Mouse (Mus musculus) hindbrain, embryonic 16.5 days (tissue): ENCODE data around the gene Nlrp10. TPM values are rescaled to one million over a fixed set of nuclear protein-coding genes. Genes with fewer than 3 reads are reported as not detected.

Experiments used
- ATAC-seq: fragments of 200-750 bp; cut with Nextera tagmentation; 2 replicates; pipeline ENCODE4 v1.8.0; 2017; ENCODE audit warnings: moderate TSS enrichment, moderate library complexity
- H3K27ac ChIP-seq: fragments of 300-500 bp; sonication (generic); 2 replicates; pipeline ENCODE4 v1.5.1; 2014; ENCODE audit warnings: low read depth, mild to moderate bottlenecking, control low read depth, low read length, moderate library complexity
- H3K27me3 ChIP-seq: fragments of 300-500 bp; sonication (generic); replicated peaks from 2 replicates; pipeline ENCODE4 v1.6.1; 2014; ENCODE audit warnings: low read length; ENCODE audit not compliant: control insufficient read depth, insufficient read depth
- H3K36me3 ChIP-seq: fragments of 300-500 bp; sonication (generic); 2 replicates; pipeline ENCODE4 v1.6.1; 2014; ENCODE audit warnings: mild to moderate bottlenecking, low read length, moderate library complexity, mixed read lengths; ENCODE audit not compliant: control insufficient read depth, insufficient read depth
- H3K4me1 ChIP-seq: fragments of 300-500 bp; sonication (generic); 2 replicates; pipeline ENCODE4 v1.6.1; 2014; ENCODE audit warnings: low read depth, low read length; ENCODE audit not compliant: control insufficient read depth, insufficient read depth
- H3K4me2 ChIP-seq: fragments of 300-500 bp; sonication (generic); 2 replicates; pipeline ENCODE4 v1.6.1; 2014; ENCODE audit warnings: mild to moderate bottlenecking, low read length, control low read depth, moderate library complexity
- H3K4me3 ChIP-seq: fragments of 300-500 bp; sonication (generic); 2 replicates; pipeline ENCODE4 v1.5.1; 2014; ENCODE audit warnings: mild to moderate bottlenecking, low read length, control low read depth, moderate library complexity
- H3K9ac ChIP-seq: fragments of 300-500 bp; sonication (generic); 2 replicates; pipeline ENCODE4 v1.6.1; 2014; ENCODE audit warnings: low read depth, mild to moderate bottlenecking, control low read depth, low read length, moderate library complexity
- H3K9me3 ChIP-seq: fragments of 300-500 bp; sonication (generic); 2 replicates; pipeline ENCODE4 v1.6.1; 2014; ENCODE audit warnings: mild to moderate bottlenecking, low read length, moderate library complexity; ENCODE audit not compliant: control insufficient read depth
- WGBS: fragments of 180-500 bp; shearing (Covaris S2); extraction: QIAGEN DNeasy Blood & Tissue Kit; methylation state at CpG from one replicate; pipeline ENCODE4 v1.1.7; 2014; 5-methylcytosine and 5-hydroxymethylcytosine counted together
- polyA plus RNA-seq: library from polyadenylated mRNA; unstranded; fragments of >200 nt; fragmentation: Nextera tagmentation; extraction: Ambion mirVana; gene quantifications from 2 replicates; pipeline ENCODE4 v1.2.1, GENCODE M21; 2015

Nlrp10 gene
- polyA plus RNA-seq, result 0.04 TPM in 1 of 2 replicates, not detected in the other

- H3K9ac ChIP-seq, result no peak within 1 kb of the TSS
- no peaks in the 10 kb centered on the region for H3K36me3 ChIP-seq
- no peak within 1 kb of the TSS for H3K27ac ChIP-seq
- H3K4me1 ChIP-seq, result no peaks in the 10 kb centered on the region; the same call in 1 of the 2 replicates
- H3K4me3 ChIP-seq, result no peak within 1 kb of the TSS
- H3K27me3 ChIP-seq, result no peaks in the 10 kb centered on the region
- H3K4me2 ChIP-seq, result no peak within 1 kb of the TSS
- ATAC-seq, result no peak
- 85% methylated on average over 6 of the region's 6 CpGs for WGBS
- no peaks in the 10 kb centered on the region for H3K9me3 ChIP-seq
Observed at GRCm38 (mm10) chr7:108929726-108930393, at the start of gene Nlrp10. Gene Nlrp10 (minus strand): TSS chr7:108930178.

GRCm38 (mm10) chr7:108972273-108972672 lies 42.3 kb upstream of the Nlrp10 start:
- ATAC-seq, result peak; percentile 85
- Histone ChIP-seq H3K27me3 (no peaks in the 10 kb centered on the region), H3K9me3 (no peaks in the 10 kb centered on the region), H3K4me2 (no peak overlapping the region; the same call in 1 of the 2 replicates), H3K36me3 (no peaks in the 10 kb centered on the region), H3K4me1 (peaks cover 13% of the 10 kb centered on the region), H3K27ac (peak overlapping the region; percentile 55), H3K4me3 (no peak overlapping the region), H3K9ac (no peak overlapping the region)
- WGBS, result 18% methylated on average over 6 of the region's 6 CpGs

DNA sequence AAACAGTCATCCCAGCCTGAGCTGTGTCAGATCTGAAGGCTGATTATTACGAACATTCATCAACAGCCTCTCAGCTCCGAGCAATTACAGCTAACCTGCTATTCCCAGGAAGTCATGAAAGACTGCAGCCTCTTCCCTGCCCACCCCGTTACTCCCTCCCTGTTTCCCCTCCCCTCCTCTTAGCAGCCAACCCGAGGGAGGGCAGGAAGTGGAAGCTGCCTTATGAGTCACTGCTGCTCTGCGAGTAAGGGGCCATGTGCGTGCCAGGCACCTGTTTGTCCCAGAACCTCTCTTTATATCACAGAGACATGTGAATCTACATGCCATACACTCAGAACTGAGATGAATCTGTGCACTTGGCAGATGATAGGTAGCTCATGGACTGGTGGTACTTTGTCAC lies 38.2 kb upstream of the Nlrp10 start:
- Histone ChIP-seq H3K27me3 (no peaks in the 10 kb centered on the region), H3K4me2 (no peak overlapping the region)
- ATAC-seq, result no peak

GRCm38 (mm10) chr7:108966742-108967362 lies 36.9 kb upstream of the Nlrp10 start:
- Histone ChIP-seq H3K4me3 (no peak overlapping the region), H3K36me3 (no peaks in the 10 kb centered on the region), H3K27ac (no peak overlapping the region), H3K4me1 (peaks cover 1% of the 10 kb centered on the region), H3K9me3 (no peaks in the 10 kb centered on the region), H3K27me3 (no peaks in the 10 kb centered on the region), H3K4me2 (no peak overlapping the region), H3K9ac (no peak overlapping the region)
- ATAC-seq, result peak; percentile 78
- 28% methylated on average over 7 of the region's 7 CpGs for WGBS

More for the DNA sequence above, 38.2 kb upstream of the Nlrp10 start:
- Histone ChIP-seq H3K9me3 (no peaks in the 10 kb centered on the region), H3K9ac (no peak overlapping the region), H3K4me3 (no peak overlapping the region), H3K27ac (no peak overlapping the region), H3K36me3 (no peaks in the 10 kb centered on the region), H3K4me1 (peaks cover 13% of the 10 kb centered on the region)
- WGBS, result 38% methylated on average over 6 of the region's 6 CpGs

DNA sequence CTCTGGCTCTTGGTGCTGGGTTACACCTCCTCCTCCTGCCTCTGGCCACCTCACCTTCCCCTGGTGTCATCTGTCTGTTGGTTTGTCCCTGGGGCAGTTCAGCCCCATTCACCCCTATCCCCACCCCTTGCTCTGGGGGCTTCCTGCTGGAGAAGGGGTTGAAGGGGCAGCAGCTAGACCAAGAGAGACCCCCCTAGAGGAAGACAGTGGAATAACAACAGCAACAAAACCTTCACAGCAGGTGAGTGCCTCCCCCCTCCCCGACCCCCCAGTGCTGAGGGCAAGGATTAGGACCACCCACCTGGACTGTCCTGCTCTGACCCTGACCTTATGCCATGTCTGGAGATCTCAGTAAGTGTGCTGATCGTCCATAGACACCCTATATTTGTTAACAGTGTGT lies 36.0 kb upstream of the Nlrp10 start:
- no peaks in the 10 kb centered on the region for H3K9me3 ChIP-seq
- H3K27me3 ChIP-seq, result no peaks in the 10 kb centered on the region
- no peaks in the 10 kb centered on the region for H3K36me3 ChIP-seq
- WGBS, result 51% methylated on average over 2 of the region's 2 CpGs
- ATAC-seq, result no peak
- H3K9ac ChIP-seq, result no peak overlapping the region
- H3K4me1 ChIP-seq, result no peaks in the 10 kb centered on the region
- H3K27ac ChIP-seq, result no peak overlapping the region
- H3K4me3 ChIP-seq, result no peak overlapping the region
- no peak overlapping the region for H3K4me2 ChIP-seq

GRCm38 (mm10) chr7:108957734-108958133 lies 27.8 kb upstream of the Nlrp10 start:
- WGBS, result 64% methylated on average over 2 of the region's 2 CpGs
- ATAC-seq, result no peak
- no peaks in the 10 kb centered on the region for H3K36me3 ChIP-seq

GRCm38 (mm10) chr7:108954185-108954584 lies 24.2 kb upstream of the Nlrp10 start:
- no peak overlapping the region for H3K27ac ChIP-seq
- H3K27me3 ChIP-seq, result no peaks in the 10 kb centered on the region
- 60% methylated on average over 4 of the region's 4 CpGs for WGBS
- no peak overlapping the region for H3K9ac ChIP-seq
- H3K4me3 ChIP-seq, result no peak overlapping the region
- no peak for ATAC-seq
- no peak overlapping the region for H3K4me2 ChIP-seq
- no peaks in the 10 kb centered on the region for H3K36me3 ChIP-seq
- no peaks in the 10 kb centered on the region for H3K9me3 ChIP-seq
- H3K4me1 ChIP-seq, result peaks cover 11% of the 10 kb centered on the region

More at GRCm38 (mm10) chr7:108957734-108958133, 27.8 kb upstream of the Nlrp10 start:
- Histone ChIP-seq H3K4me2 (no peak overlapping the region), H3K9ac (no peak overlapping the region), H3K4me1 (no peaks in the 10 kb centered on the region), H3K4me3 (no peak overlapping the region), H3K9me3 (no peaks in the 10 kb centered on the region), H3K27me3 (no peaks in the 10 kb centered on the region), H3K27ac (no peak overlapping the region)

DNA sequence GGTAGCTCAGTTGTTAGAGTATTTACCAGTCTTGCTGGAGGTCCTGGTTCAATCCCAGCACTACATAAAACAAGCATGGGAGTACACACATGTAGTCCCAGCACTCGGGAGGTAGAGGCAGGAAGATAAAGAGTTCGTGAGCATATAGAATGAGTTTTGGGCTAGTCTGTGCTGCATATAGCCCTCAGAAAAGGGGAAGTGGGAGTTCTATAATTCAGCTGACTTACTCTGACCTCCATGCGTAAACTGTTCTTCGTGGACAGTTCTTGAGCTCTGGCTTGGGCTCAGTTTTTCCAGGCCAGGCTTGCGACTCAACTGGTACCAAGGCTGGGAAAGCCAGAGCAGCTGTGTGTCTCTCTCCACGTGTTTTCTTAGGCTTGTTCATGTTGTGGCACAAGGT lies 22.8 kb upstream of the Nlrp10 start:
- H3K27ac ChIP-seq, result no peak overlapping the region
- peaks cover 11% of the 10 kb centered on the region for H3K4me1 ChIP-seq
- no peaks in the 10 kb centered on the region for H3K36me3 ChIP-seq
- H3K4me2 ChIP-seq, result no peak overlapping the region
- H3K4me3 ChIP-seq, result no peak overlapping the region
- H3K9me3 ChIP-seq, result no peaks in the 10 kb centered on the region
- H3K9ac ChIP-seq, result no peak overlapping the region
- ATAC-seq, result no peak
- WGBS, result 83% methylated on average over 6 of the region's 6 CpGs
- no peaks in the 10 kb centered on the region for H3K27me3 ChIP-seq

GRCm38 (mm10) chr7:108950762-108951331 lies 20.9 kb upstream of the Nlrp10 start:
- Histone ChIP-seq H3K9ac (peak overlapping the region; percentile 76), H3K27ac (peak overlapping the region; percentile 82), H3K4me2 (peak overlapping the region; percentile 85), H3K9me3 (no peaks in the 10 kb centered on the region), H3K4me3 (peak overlapping the region; percentile 63), H3K36me3 (no peaks in the 10 kb centered on the region), H3K27me3 (no peaks in the 10 kb centered on the region), H3K4me1 (peaks cover 11% of the 10 kb centered on the region)
- 1% methylated on average over 52 of the region's 52 CpGs for WGBS
- ATAC-seq, result peak; percentile 53
